In the genomic region with DNA sequence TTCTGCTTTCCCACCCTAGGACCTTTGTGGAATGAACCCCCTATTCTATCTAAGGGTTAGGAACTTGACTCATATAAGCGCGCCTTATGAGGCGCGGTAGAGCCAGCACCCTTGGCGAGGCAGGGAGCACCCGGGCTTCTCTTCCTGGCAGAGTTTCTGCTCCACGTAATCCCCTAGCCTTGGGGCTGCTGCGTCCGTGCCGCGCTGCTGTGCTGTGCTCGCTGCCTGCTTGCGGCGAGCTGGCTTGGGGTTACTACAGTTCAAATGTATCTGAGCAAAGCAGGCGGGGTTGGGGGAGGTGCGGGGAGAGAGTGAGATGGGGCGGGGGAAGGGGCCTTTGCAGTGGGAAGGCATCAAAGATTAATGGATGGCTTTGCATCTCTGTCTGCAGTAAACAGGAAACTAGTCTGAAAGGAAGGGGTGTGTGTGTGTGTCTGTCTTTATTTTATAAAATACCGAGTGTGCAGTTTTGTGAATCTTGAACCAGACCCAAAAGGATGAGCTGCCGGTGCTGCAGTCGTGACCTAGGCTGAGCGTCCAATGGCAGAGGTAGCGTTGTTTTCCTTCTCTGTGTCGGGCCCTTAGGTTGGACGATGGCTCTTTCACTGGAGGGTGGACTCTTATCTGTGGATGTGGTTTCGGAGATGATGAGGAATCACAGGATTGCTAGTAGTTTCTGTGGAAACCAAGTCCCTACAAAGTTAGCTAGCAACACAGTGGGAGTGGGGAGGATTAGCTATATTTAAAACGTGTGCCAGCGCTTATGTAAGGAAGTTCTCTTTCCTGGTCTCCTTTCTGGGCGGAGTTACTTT, we compare ENCODE assay signal across 8 mouse cellular contexts. TPM values are rescaled to one million over a fixed set of nuclear protein-coding genes. Genes with fewer than 3 reads are reported as not detected.
DNase-seq lines count a peak whose midpoint lies in the region; ATAC-seq and TF ChIP-seq lines count a peak whose summit lies in the region.

No protein-coding gene starts in this region.

- H3K4me1 ChIP-seq in ES-Bruce4 (ENCODE audit: control insufficient read depth, insufficient read depth, low read length), result no peaks in the 10 kb centered on the region
- peaks cover 31% of the 10 kb centered on the region for H3K4me1 ChIP-seq in forebrain, embryonic 15.5 days
- 0 out of 2 replicates have a peak, but pooled peaks cover 2% of the 10 kb centered on the region for H3K4me1 ChIP-seq in lung, adult 2 months (ENCODE audit: control insufficient read depth, insufficient read depth, low read length)

- no peaks in the 10 kb centered on the region for H3K27me3 ChIP-seq in ES-Bruce4 (ENCODE audit: control insufficient read depth, insufficient read depth, low read length, poor library complexity, severe bottlenecking)
- no peaks in the 10 kb centered on the region for H3K27me3 ChIP-seq in forebrain, embryonic 15.5 days

- H3K4me3 ChIP-seq in ES-Bruce4 (ENCODE audit: low read depth, low read length), result peak overlapping the region; percentile 80
- peak overlapping the region; percentile 99 for H3K4me3 ChIP-seq in forebrain, embryonic 15.5 days
- peak overlapping the region; percentile 93 for H3K4me3 ChIP-seq in layer of hippocampus, adult 2 months
- peak overlapping the region; percentile 80 for H3K4me3 ChIP-seq in lung, adult 2 months (replicated peaks; ENCODE audit: extremely low read depth, low read depth, low read length)

- no peak for TF ChIP-seq CTCF in ES-Bruce4 (IDR thresholded peaks at IDR 0.05; ENCODE audit: low read depth, low read length)
- TF ChIP-seq CTCF in layer of hippocampus, adult 2 months (conservative IDR thresholded peaks at IDR 0.05), result no peak
- no peak for TF ChIP-seq CTCF in lung, adult 2 months (IDR thresholded peaks at IDR 0.05; ENCODE audit: insufficient read depth, low read length)

- H3K36me3 ChIP-seq in ES-Bruce4 (ENCODE audit: control insufficient read depth, insufficient read depth, low read length, poor library complexity, severe bottlenecking), result peaks cover 6% of the 10 kb centered on the region
- H3K36me3 ChIP-seq in forebrain, embryonic 15.5 days, result peaks cover 4% of the 10 kb centered on the region

- ATAC-seq in forebrain, embryonic 15.5 days (replicated peaks), result peak; percentile 78
- peak; percentile 77 for ATAC-seq in neutrophil, adult 5-6 weeks (ENCODE audit: extremely low read depth, insufficient number of reproducible peaks, low FRiP score, poor library complexity, severe bottlenecking)

- peak overlapping the region; percentile 74 for H3K4me2 ChIP-seq in forebrain, embryonic 15.5 days (replicated peaks)

- H3K9ac ChIP-seq in ES-Bruce4 (ENCODE audit: low read depth, poor library complexity, severe bottlenecking), result peak overlapping the region; percentile 97
- H3K9ac ChIP-seq in forebrain, embryonic 15.5 days (replicated peaks), result peak overlapping the region; percentile 94

- WGBS in forebrain, embryonic 15.5 days, result under 1% methylated on average over 28 of the region's 28 CpGs
- under 1% methylated on average over 28 of the region's 28 CpGs for WGBS in lung, adult 2 months

- no peak overlapping the region for H3K27ac ChIP-seq in ES-Bruce4 (ENCODE audit: insufficient read depth, low read length)
- H3K27ac ChIP-seq in forebrain, embryonic 15.5 days (replicated peaks), result peak overlapping the region; percentile 94
- peak overlapping the region; percentile 97 for H3K27ac ChIP-seq in layer of hippocampus, adult 2 months

- no peak for TF ChIP-seq POLR2A in ES-Bruce4 (IDR thresholded peaks at IDR 0.05; ENCODE audit: insufficient read depth, low read length)
- peak; percentile 57; the same call in 1 of the 2 replicates for TF ChIP-seq POLR2A in lung, adult 2 months (IDR thresholded peaks at IDR 0.05; ENCODE audit: borderline replicate concordance, extremely low read depth, low read depth, low read length)

- intact Hi-C loops in heart, postnatal 25 days (cut with DNase I), result loop anchor here (2.0 kb wide), 1 partner anchor 49 kb away; a partner anchor contains a TSS

- peak; percentile 80 for DNase-seq in cerebellum, adult 11-12 months
- DNase-seq in heart, postnatal 25 days (ENCODE audit: low spot score), result peak; percentile 56
- DNase-seq in layer of hippocampus, adult 2 months (ENCODE audit: low spot score in 2 of 2), result peak; percentile 53 to 57
- peak; percentile 61 for DNase-seq in lung, adult 2 months
- DNase-seq in testis, postnatal 14 days (ENCODE audit: low spot score), result peak; percentile 83

- TF ChIP-seq EP300 in ES-Bruce4 (IDR thresholded peaks at IDR 0.05; ENCODE audit: insufficient read depth, low read depth, low read length), result no peak

- no peaks in the 10 kb centered on the region for H3K9me3 ChIP-seq in ES-Bruce4 (replicated peaks; ENCODE audit: control insufficient read depth, insufficient read depth, low read length, poor library complexity, severe bottlenecking)
- H3K9me3 ChIP-seq in forebrain, embryonic 15.5 days, result no peaks in the 10 kb centered on the region

RNA-seq across cellular contexts. Expression of a gene that starts 1.4 kb away (rescaled TPM):
- polyA plus RNA-seq in ES-Bruce4 (2011; ENCODE audit: insufficient read depth, insufficient read length, low read depth, missing spikeins), result 56.2 and 59.0 TPM in 2 replicates
- 96.6 and 99.2 TPM in 2 replicates for polyA plus RNA-seq in forebrain, embryonic 15.5 days (2015; fragmentation: Nextera tagmentation; extraction: Ambion mirVana)
- total RNA-seq in heart, postnatal 25 days (2021), result 10 to 100 TPM; 13.8 to 19.8 TPM
- 10 to 100 TPM; 95.7 to 97.0 TPM for total RNA-seq in layer of hippocampus, adult 2 months (2021)
- polyA plus RNA-seq in lung, adult 2 months (2012; rRNA removed), result 104 and 266 TPM in 2 replicates
- 138 and 156 TPM in 2 replicates for total RNA-seq in neutrophil, adult 5-6 weeks (2017)

RNA-seq across cellular contexts. Expression of a gene that starts 49.9 kb away (rescaled TPM):
- 66.9 and 68.8 TPM in 2 replicates for polyA plus RNA-seq in ES-Bruce4 (2011; ENCODE audit: insufficient read depth, insufficient read length, low read depth, missing spikeins)
- polyA plus RNA-seq in forebrain, embryonic 15.5 days (2015; fragmentation: Nextera tagmentation; extraction: Ambion mirVana), result 50.6 and 56.1 TPM in 2 replicates
- total RNA-seq in heart, postnatal 25 days (2021), result 10 to 100 TPM; 36.9 to 48.7 TPM
- total RNA-seq in layer of hippocampus, adult 2 months (2021), result 10 to 100 TPM; 50.1 to 50.4 TPM
- 7.4 and 11.3 TPM in 2 replicates for polyA plus RNA-seq in lung, adult 2 months (2012; rRNA removed)
- 117 and 129 TPM in 2 replicates for total RNA-seq in neutrophil, adult 5-6 weeks (2017)
